Mouse (Mus musculus): ENCODE results near the gene Sla2.
"Not testable (repeated sequence)": the region's sequence is repeated elsewhere in the genome, so short reads cannot be mapped to it uniquely, and the experiment has no call there.

The Sla2 gene

DNA sequence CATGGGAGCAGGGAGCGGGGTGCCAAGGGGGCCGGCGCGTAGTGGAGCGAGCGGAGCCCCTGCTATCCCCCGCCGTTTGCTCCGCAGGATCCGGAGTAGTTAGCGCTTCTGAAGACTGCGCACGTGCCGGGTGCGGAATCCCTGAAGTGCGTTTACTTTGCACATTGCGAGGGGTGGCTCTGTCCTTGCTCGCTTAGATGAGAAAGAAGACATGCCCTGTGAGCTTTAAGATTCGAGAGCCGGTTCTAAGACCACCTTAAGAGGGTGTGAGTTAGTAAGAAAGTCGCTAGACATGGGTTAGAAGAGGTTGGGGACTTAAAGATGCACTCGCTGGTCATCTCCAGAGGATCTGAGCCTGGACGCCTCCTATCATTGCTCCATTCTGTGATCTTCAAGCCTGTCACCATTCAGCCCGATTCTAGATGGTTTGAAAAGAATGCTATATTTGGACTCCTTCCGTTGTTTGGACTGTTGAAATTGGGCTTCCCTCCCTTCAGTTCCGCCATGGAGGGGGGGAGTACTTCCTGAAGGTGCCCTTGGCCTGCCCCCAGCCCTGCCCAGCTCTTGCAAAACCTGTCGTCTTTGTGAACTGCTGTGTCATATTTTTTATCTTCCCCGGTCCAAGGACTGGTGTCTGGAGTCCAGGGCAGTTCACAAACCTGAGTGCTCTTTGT is 23.4 kb downstream of the Sla2 start:
- peak; percentile 44 for DNase-seq

DNA sequence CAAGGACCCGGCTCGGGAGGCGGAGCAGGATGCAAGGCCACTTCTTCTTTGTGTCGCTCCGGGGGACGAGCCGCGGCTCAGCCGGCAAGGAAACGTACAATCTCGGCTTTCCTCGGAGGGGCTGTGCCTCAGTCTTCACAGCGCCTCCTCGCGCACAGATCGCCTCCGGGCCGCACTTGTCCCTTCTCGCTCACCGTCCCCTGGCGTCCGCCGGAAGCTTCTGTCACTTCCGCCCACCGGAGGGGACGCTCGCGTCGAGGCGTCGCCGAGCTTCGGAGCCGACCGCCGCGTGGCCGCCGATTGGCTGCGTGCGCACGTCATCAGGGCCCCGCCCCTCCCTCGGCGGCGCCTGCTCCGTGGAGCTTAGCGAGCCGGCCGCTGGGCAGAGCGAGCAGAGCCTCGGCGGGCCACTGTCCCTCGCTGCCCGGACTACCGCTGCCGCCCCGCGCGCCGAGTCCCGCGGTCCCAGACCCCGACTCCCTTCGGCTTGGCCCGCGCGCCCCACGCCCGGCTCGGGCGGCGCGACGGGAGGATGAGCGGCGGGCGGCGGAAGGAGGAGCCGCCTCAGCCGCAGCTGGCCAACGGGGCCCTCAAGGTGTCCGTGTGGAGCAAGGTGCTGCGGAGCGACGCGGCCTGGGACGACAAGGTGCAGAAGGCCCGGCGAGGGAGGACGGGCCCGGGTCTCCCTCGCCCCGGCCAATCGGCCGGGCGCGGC is 24.1 kb downstream of the Sla2 start, which contains the start of gene Rab5if:
Rab5if (plus strand) TSS at position 357 of the 715 bp plus-strand sequence.
- peak; percentile 97 for DNase-seq

DNA sequence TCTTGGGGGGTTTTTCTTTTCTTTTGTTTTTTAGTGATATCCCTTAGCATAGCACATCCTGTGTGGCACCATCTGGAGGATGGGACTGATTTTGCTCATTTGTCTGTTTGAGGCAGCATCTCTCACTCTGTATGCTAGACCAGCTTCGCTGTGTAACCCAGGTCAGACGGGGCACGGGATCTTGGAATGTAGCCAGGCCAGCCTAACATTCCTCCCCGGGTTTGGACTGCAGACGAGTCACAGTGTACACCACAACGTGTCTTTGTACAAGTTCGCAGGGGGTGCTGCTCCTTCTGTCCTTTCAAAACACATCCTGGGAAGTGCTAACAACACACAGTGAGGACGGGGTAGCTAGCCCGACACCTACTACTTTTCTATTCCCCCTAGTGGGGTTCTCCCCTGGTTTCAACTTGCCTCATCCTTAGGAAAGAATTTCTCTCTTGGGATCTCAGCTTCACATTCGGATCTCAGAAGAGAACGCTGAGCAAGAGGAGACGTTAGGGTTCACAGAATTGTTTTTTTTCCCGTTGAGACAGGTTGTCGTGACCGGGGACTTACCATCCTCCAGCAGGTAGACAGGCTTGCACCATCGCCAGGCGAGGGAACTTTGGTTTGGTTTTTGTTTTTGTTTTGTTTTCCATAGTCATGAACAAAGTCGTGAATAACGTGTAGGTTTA is 24.8 kb downstream of the Sla2 start:
- peak; percentile 55 for DNase-seq

DNA sequence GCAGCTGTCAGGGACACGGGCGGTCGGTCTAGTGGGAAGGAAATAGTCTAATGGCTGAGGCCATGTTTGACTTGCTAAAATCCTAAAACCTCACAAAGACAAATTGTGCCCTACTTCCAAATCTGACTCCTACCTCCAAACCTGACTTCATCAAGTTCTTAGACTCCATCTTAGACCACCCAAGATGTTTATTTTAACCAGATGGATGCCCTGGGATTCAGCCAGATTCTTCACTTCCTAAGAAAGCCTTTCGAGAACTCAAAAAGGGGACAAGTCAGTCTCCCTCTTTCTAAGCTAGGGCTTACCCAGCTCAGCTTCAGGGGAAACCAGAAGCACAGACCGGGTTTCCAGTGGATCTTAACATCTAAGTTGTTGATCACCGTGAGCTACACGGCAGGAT is 28.3 kb downstream of the Sla2 start:
- DNase-seq: no peak

DNA sequence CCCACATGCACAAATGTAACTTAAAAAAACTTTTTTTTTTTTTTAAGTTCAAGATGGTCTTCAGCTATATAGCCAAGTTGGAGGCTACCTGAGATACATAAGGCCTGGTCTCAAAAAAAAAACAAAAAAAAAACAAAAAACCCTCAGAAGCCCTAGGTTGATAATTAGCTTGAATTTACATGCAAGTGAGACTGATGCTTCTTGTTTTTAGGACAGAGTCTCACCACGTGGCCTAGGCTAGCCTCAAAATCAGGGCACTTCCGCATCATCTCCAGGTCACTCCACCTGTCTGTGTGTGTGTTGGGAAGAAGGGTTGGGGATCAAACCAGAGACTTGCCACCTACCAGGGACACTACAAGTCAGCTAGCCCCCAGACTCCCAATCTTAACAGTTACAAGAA is 29.2 kb downstream of the Sla2 start, which contains the start of gene 4930518I15Rik:
4930518I15Rik (minus strand) TSS at position 112 of the 400 bp plus-strand sequence.
- DNase-seq: no peak

DNA sequence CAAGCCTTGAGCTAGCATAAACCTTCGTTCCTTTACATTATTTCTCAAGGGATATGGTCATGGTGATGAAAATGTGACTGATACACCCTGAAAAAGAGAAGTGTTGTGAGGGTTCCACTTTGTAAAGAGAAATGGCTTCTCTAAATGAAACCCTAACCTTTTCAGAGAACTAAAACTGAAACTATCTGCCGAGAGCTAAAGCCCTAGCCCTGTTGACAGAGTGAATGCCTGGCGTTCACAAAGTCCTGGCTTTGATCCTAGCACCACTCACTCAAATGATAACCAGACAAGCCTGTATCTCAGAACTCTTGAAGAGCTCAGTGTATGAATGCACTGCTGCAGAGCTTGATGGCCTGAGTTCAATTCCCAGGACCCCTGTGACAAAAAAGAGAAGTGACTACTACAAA is 29.6 kb downstream of the Sla2 start:
- no peak for DNase-seq

DNA sequence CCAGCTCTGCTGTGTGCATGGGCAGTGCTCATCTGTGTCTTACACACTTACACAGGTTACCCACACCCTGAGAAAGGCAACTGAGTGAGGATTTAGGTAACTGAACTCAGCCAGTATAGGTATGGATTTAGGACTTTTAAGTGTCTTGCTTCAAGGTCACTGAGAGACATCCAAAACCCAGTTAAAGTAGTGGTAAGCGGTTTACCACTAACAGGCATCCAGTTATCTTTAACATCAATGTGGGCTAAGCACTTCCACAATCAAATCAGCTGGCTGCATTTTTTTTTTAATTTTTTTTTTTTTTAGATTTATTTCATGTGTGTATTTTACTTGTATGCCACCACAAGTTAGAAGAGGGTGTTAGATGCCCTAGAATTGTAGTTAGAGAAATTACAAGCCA is 30.7 kb downstream of the Sla2 start:
- no peak for DNase-seq

DNA sequence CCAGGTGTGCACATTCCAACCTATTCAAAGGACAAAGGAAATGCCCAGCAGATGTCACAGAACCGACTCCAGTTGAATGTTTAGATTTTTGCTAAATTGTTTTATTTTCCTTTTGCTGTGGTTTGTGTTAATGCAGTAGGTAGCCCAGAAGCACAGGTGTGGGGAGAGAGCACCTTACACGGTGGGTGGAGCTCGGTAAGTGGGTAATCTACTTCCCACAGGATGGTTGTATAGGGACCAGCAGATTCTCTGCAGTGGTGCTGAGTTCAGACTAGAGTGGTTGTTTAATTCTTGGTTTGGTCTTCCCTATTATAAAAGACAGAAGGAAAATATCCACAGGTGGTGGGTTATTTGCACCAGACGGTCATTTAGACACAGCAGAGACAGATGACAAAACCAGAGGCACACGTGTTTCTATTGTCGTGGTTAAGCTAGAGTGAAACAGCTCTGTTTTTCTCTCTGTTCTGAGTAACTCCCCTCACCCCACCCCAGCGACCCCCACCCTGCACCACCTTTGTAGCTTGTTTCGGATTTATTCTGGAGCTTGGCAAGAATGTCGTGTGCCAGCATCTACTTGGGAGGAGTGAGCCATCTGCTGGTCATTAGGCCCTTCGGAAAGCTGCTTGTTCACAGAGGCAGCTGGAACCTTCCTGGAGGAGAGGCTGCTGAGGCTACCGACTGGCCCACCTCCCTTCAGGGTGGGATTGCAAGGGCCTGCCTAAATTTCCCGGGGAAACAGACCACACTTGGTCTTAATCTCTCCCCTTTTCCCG is 32.8 kb downstream of the Sla2 start:
- DNase-seq: peak; percentile 50

DNA sequence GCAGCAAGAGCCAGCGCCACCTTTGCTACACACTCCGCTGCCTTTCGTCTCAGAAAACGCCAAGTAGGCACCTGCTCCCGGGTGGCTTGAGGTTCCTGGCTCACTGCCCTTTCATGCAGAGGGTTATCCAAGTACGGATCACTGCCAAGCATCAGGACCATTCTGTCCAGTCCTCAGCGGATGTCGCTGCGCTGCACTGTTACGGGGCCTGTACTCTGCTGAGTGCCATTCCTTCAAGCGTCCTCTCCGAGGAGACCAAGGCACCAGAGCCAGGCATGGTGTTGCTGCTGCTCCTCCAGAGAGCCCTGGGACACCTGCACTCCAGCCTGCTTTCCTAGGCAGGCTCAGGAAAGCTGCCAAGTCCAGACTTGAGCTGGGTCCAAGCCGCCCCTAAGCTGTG is 33.4 kb downstream of the Sla2 start:
- DNase-seq: not testable (repeated sequence)

DNA sequence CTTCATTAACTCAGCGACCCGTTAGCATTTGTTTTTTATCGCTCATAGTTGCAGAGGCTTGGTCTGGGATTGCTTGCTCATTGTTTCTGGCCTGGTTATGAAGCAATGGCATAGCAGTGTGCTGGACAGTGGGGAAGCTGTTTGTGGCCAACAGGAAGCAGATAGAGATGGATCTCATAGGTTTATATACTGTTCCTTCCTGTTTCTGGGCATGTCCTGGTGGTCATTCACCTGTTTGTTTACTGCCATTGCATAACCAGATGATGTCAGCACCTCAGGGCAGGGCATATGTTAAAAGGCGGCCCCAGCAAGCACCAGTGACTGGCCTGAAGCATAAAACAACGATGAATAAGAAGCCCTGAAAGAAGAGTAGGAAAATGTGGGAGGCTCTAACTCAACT is 36.5 kb downstream of the Sla2 start:
- DNase-seq: no peak

DNA sequence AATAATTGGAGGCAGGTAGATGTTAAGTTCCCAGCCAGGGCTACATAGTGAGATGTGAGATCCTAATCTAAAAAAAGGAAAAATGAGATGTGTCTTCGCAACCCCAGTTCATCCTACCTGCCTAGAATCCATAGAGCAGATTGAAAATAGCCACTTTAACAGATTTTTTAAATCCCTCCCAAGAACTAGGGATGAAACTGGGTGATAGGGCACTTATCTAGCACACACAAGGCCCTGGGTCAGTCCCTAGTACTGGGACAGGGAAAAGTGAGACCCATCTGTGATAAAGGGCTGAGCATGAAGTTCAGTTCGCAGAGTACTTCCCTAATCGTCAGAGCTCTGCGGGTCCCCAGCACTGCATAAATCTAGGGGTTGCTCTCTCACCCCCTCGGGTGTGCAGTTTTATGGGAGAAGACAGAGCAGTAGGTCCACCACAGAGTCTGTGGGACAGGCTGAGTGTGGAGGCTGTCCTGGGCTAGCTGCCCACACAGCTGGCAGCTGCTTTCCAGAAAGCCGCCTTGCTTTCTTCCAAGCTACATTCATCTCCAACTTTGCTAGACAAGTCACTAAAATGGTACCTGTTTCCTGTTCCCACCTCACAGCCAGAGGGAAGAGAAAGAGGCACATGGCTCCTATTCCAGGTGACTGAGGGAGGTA is 38.3 kb downstream of the Sla2 start:
- no peak for DNase-seq

DNA sequence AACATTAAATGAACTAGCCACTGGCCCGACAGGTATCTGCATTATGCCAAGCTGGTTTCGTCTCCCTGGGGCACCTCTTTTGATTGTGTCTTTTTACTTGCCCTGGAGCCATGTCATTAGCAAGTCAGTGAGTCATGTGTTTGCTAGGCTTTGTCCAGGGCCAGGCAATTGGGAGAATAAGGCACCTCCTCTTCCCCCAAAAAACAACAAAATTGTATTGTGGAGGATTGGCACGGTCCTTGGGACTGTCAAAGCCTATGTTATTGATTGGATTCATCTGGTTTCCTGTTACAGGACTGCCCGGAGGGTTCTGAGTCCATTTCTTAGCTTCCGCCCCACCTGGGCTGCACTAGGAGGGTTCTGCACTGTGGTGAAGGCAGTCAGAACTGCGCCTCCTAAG is 39.3 kb downstream of the Sla2 start:
- no peak for DNase-seq

DNA sequence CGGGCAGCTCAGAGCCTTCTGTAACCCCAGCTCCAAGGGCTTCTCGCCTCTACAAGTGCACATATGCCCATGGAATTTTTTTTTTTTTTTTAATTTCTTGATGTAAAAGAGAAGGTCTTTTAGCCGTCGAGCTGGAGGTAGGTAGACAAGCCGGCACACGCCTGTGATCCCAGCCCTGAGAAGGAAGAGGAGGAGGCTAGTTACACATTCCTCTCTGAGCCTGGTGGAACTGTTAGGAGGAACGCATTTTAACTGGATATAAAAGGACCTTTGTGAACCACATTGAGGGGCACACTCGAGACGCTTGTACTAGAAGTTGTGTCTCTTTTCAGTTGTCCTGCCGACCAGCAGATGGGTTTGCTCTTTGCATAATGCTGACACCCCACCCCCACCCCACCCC is 42.3 kb downstream of the Sla2 start:
- DNase-seq: no peak

DNA sequence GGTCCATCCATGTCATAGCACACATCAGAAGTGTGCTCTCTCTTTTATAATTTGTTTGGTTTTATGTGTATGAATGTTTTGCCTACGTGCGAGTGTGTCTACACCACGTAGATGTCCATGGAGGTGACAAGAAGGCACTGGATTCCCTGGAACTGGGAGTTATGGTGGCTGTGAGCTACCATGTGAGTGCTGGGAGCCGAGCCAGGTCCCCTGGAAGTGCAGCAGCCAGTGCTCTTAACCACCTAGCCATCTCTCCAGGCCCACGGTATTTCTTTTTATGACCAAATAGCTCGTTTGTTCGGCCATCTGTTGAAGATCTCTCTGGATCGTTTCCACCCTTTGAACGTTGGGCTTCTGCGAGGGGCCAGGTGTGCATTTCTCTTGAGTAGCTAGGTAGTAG is 43.7 kb downstream of the Sla2 start:
- no peak for DNase-seq

DNA sequence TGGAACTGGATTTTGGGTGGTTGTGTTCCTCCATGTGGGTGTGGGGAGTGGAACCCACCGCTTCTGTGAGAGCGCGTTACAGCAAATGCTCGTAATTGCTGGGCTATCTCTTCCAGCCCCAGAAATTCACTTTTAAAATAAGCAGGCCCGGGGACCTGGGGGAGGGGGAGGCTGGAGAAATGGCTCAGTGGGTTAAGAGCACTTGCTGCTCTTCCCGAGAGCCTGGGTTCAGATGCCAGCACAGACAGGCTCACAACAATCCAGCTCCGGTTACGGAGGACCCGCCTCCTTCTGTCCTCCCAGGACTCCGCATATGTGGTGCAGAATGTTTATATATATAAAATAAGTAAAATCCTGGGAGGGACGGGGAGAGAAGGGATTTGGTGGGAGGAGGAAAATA is 44.3 kb downstream of the Sla2 start:
- no peak for DNase-seq

DNA sequence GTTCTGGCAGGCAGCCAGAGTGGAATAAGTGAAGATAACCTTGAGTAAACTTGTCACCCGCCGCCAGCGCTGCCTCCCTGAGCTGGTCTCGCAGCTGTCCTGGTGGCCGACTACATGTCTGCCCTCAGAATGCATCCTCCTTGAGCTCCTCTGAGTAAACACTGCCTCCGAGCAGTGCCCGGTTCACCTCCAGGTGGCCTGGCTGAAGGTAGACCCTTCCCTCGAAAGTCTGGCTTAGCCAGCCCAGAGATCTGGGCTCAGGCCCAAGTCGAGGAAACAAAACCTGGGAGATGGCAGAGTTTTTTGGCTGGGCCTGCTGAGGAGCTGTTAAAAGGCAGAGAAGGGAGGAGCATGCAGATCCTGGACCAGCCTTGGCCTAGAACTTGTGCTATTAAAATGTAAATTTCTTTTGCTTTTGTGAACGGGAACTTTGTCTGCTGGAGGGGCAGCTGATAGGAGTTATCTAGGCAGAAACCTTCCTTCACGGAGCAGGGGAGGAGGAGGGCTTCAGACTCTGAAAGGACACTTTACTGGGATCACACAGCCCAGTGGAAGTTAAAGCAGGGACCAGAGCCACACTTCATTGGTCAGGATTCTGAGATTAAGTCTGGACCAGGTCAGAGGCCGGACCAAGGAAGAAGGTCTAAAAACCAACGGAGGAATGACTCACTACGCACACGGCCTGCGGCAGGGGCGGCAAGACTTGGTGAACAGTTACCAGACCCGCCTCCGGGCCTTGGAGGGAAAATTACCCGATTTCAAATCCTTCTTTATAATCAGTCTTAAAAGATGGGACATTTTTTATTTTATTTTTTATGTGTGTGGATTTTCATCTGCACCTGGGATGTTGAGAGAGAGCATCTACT is 44.9 kb downstream of the Sla2 start:
- DNase-seq: no peak

DNA sequence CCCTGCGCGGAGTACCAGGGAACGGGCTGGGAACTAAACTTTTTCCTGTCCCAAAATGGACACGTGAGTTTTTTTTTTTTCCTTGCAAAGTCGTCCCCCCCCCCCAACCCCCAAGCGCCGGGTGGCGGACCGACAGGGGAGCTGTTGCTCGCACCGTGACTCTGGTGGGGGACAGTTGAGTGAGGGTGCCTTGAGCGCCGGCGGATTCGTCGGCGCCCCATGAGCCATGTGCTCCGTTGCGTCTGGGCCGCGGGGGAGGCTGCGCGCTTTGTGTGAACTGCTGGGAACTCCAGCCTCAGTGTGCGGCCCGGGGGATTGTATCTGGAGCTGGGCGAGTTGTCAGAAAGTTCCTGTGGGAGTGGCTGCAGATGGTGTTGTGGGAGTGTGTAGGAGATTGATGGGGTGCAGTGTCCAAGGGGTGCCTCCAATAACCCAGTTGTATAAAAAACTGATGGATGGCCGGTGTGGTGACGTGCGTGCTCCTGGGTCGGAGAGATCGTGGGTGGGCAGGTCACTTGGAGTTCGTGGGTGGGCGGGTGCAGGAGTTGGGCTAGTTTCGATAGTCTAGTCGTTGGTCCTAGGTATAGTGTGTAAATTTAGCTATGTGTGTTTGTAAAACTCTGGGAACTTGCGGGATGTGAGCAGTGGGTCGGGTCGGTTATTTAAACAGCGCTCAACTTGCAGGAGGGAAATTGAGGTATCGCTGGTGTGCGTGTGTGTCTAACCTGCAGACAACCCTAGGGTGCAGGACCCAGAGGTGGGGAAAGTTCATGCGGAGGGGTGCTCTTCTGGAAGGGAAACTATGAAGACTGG is 45.8 kb downstream of the Sla2 start:
- no peak for DNase-seq

DNA sequence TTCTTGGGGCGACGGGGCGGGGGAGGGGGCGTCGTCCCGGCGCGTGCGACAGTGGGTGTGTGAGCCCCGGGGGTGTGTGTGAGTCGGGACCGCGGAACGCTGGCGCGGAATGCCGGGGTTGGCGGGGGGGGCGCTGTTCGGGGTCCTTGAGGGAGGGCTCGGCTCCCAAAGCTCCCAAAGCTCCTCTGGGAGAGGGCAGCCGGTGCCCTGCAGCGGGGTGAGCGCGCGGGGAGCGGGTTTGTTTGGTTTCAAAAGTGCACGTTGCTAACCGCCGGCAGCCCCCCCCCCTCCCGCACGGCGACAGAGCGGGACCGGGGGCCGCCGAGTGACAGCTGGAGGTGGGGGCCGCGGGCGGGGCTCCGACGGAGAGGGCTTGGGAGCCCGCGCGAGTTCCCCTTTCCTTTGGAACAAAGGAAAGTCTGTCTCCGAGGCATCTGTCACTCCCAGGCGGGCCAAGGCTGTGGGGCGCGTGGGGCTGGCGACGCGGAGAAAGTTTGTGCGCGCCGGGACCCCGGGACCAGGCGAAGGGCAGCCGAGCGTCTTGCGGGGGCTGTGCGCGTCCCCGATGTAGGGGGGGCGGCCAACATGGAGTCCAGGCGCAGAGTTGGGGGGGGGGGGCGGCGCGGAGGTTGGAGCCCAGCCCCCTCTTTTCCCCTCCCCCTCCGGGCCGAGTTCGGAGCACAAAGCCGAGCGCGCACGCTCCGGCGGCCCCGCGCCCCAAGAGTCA is 46.5 kb downstream of the Sla2 start:
- no peak for DNase-seq

DNA sequence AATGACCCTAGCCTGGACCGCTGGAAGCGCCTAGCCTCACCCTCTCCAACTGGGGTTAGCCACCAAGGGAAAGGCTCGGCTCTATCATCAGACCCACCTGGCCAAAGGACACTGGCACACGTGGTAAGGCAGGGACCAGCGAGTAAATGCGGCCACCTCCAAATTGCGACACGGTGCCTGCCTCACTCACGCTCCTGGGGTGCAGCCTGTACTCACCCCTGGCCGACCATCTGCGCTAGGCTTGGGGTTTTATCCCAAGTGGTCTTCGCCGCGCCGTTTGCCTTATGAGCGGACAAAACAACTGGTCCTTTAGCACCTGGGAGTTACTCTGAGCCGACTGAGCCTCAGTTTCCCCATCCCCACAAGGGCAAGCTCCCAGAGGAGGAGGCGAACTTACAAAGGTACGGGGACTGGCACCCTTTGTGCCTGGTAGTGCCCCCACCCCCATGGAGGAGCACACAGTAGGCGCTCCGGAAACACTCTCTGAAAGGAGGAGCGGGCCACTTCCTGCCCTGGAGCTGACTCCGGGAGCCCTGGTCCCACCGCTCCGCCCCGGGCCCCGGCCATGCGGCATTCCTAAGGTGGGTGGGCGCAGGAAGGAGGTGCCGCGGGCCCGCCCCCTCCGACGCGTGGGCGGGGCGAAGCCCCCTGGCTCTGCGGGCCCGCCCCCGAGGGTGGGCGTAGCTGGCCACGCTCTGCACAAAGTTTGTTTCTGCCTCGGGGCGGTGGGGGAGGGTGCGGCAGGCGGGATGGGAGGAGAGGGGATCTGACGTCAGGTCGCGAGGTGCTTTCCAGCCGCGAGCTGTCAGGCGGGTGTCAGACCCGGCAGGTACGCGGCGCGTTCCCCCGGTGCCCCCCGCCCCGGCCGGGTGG is 47.4 kb downstream of the Sla2 start, which contains the start of gene Tgif2:
Tgif2 (plus strand) TSS at position 689 of the 873 bp plus-strand sequence.
- DNase-seq: no peak

Measured in cerebellum, adult 11-12 months (tissue).